Mouse (Mus musculus): Measurements from ENCODE around the gene F830045P16Rik.

DNA sequence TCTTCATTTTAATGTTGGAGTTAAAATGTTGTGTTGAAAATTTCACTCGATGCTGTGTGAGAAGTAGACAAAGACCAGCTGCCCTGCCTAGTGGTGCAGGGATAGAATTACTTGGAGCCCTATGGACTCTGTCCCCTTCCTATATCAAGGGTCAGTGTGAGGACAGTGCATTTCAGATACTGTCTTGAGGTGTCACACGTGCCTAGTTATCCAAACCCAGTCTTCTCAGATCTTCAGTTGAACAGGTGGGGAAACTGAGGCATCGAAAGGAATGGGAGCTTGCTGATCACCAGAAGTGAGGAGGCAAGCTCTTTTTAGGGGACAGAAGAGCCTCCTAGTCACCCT, 22.4 kb upstream of the F830045P16Rik start:
- TF ChIP-seq EP300 (IDR thresholded peaks at IDR 0.05) (no peak), CTCF (IDR thresholded peaks at IDR 0.05) (no peak)

Measured in lung, postnatal 0 days (tissue).